Mouse (Mus musculus): ENCODE measurements at regions not wholly inside any gene's neighbourhood (a gene's known extent, or its start where the extent isn't known, plus 50 kb on each side); places are given as distances from the start of the nearest gene placed in this dataset.

GRCm38 (mm10) chr11:44185218-44185890 lies 214.5 kb upstream of the Il12b start:
- no peak for DNase-seq (ENCODE audit: extremely low read depth)
- Histone ChIP-seq H3K9me3 (replicated peaks; ENCODE audit: low read length) (peaks cover 2% of the 10 kb centered on the region), H3K4me2 (ENCODE audit: insufficient read depth, low read depth, poor library complexity, severe bottlenecking) (no peak overlapping the region), H3K9ac (ENCODE audit: insufficient read depth, low read depth) (no peak overlapping the region), H3K36me3 (replicated peaks in 1 of 2; ENCODE audit: control insufficient read depth in 1 of 2, insufficient read depth in 1 of 2, low read length in 1 of 2) (no peaks in the 10 kb centered on the region), H3K4me3 (replicated peaks in 1 of 3; ENCODE audit: low read depth in 2 of 3, low read length in 2 of 3, poor library complexity in 1 of 3) (no peak overlapping the region), H3K27ac (ENCODE audit: insufficient read depth, low read depth) (no peak overlapping the region), H3K27me3 (replicated peaks) (no peaks in the 10 kb centered on the region), H3K4me1 (ENCODE audit: control insufficient read depth in 1 of 2, insufficient read depth in 2 of 2) (peaks cover 0 to 10% of the 10 kb centered on the region in 2 experiments; a peak in 1 of 4 replicates), H3K79me2 (replicated peaks; ENCODE audit: control insufficient read depth, extremely low read depth, insufficient read depth, poor library complexity, severe bottlenecking) (no peaks in the 10 kb centered on the region)
- in situ Hi-C loops (cut with MboI; ENCODE audit: low pct_ligation_motif_present, low pct_unique_long_range_greater_than_20kb, low sequenced_read_pairs): no loop called here
- no peak for TF ChIP-seq RAD21 (IDR thresholded peaks at IDR 0.05; ENCODE audit: low read depth, low read length)
- dilution Hi-C loops (cut with MboI; ENCODE audit: extremely low pct_ligation_motif_present, extremely low pct_unique_long_range_greater_than_20kb, low sequenced_read_pairs): no loop called here

GRCm38 (mm10) chr11:44188202-44188601 lies 211.7 kb upstream of the Il12b start:
- H3K9me3 ChIP-seq (replicated peaks; ENCODE audit: low read length): peaks cover 2% of the 10 kb centered on the region
- no peaks in the 10 kb centered on the region for H3K27me3 ChIP-seq (replicated peaks)
- DNase-seq (ENCODE audit: extremely low read depth): no peak
- TF ChIP-seq TCF12 (IDR thresholded peaks at IDR 0.05; ENCODE audit: low read depth, low read length): no peak
- TF ChIP-seq ELF1 (IDR thresholded peaks at IDR 0.05; ENCODE audit: low read depth, low read length): no peak
- TF ChIP-seq MAZ (IDR thresholded peaks at IDR 0.05; ENCODE audit: low read depth, low read length): no peak
- TF ChIP-seq GABPA (IDR thresholded peaks at IDR 0.05; ENCODE audit: insufficient replicate concordance, low read depth, low read length): no peak
- dilution Hi-C loops (cut with MboI; ENCODE audit: extremely low pct_ligation_motif_present, extremely low pct_unique_long_range_greater_than_20kb, low sequenced_read_pairs): no loop called here
- no peaks in the 10 kb centered on the region for H3K79me2 ChIP-seq (replicated peaks; ENCODE audit: control insufficient read depth, extremely low read depth, insufficient read depth, poor library complexity, severe bottlenecking)
- no peak overlapping the region for H3K27ac ChIP-seq (ENCODE audit: insufficient read depth, low read depth)
- in situ Hi-C loops (cut with MboI; ENCODE audit: low pct_ligation_motif_present, low pct_unique_long_range_greater_than_20kb, low sequenced_read_pairs): no loop called here
- no peak overlapping the region for H3K4me3 ChIP-seq (replicated peaks in 1 of 3; ENCODE audit: low read depth in 2 of 3, low read length in 2 of 3, poor library complexity in 1 of 3)
- no peaks in the 10 kb centered on the region for H3K36me3 ChIP-seq (replicated peaks in 1 of 2; ENCODE audit: control insufficient read depth in 1 of 2, insufficient read depth in 1 of 2, low read length in 1 of 2)
- H3K4me2 ChIP-seq (ENCODE audit: insufficient read depth, low read depth, poor library complexity, severe bottlenecking): no peak overlapping the region
- peaks cover 0 to 10% of the 10 kb centered on the region in 2 experiments; a peak in 1 of 4 replicates for H3K4me1 ChIP-seq (ENCODE audit: control insufficient read depth in 1 of 2, insufficient read depth in 2 of 2)
- no peak overlapping the region for H3K9ac ChIP-seq (ENCODE audit: insufficient read depth, low read depth)

- H3K4me1 ChIP-seq (ENCODE audit: control insufficient read depth in 1 of 2, insufficient read depth in 2 of 2): no peaks in the 10 kb centered on the region
- no peak for DNase-seq (ENCODE audit: extremely low read depth)
- no peak for TF ChIP-seq ZKSCAN1 (IDR thresholded peaks at IDR 0.05; ENCODE audit: borderline replicate concordance, low read depth, low read length)
- no peak for TF ChIP-seq JUN (IDR thresholded peaks at IDR 0.05; ENCODE audit: insufficient read depth, low read depth, low read length)
- TF ChIP-seq POLR2A (IDR thresholded peaks at IDR 0.05; ENCODE audit: low read depth, low read length): no peak
- TF ChIP-seq PAX5 (IDR thresholded peaks at IDR 0.05; ENCODE audit: low read length): no peak
- no peak for TF ChIP-seq HCFC1 (IDR thresholded peaks at IDR 0.05; ENCODE audit: low read depth, low read length)
- TF ChIP-seq CHD2 (IDR thresholded peaks at IDR 0.05; ENCODE audit: low read length): no peak
- TF ChIP-seq CHD1 (IDR thresholded peaks at IDR 0.05; ENCODE audit: low read depth, low read length): no peak
- no peak for TF ChIP-seq JUND (conservative IDR thresholded peaks at IDR 0.05; ENCODE audit: low read depth, low read length)
- no peak for TF ChIP-seq ZNF384 (IDR thresholded peaks at IDR 0.05; ENCODE audit: low read depth, low read length)
- TF ChIP-seq NRF1 (IDR thresholded peaks at IDR 0.05; ENCODE audit: low read depth, low read length): no peak
- TF ChIP-seq IRF4 (IDR thresholded peaks at IDR 0.05; ENCODE audit: low read depth, low read length): no peak
- TF ChIP-seq GABPA (IDR thresholded peaks at IDR 0.05; ENCODE audit: insufficient replicate concordance, low read depth, low read length): no peak
- no peak for TF ChIP-seq ETS1 (conservative IDR thresholded peaks at IDR 0.05; ENCODE audit: low read depth, low read length)
- no peak for TF ChIP-seq ELF1 (IDR thresholded peaks at IDR 0.05; ENCODE audit: low read depth, low read length)
- no peak for TF ChIP-seq E2F4 (IDR thresholded peaks at IDR 0.05; ENCODE audit: insufficient replicate concordance, low read depth, low read length)
- TF ChIP-seq MAFK (IDR thresholded peaks at IDR 0.05; ENCODE audit: insufficient replicate concordance, low read length): no peak
- no peak for TF ChIP-seq UBTF (IDR thresholded peaks at IDR 0.05; ENCODE audit: low read depth, low read length)
- no peak for TF ChIP-seq ZC3H11A (IDR thresholded peaks at IDR 0.05; ENCODE audit: low read depth, low read length)
- TF ChIP-seq ZMIZ1 (IDR thresholded peaks at IDR 0.05; ENCODE audit: low read depth, low read length): no peak
- no peaks in the 10 kb centered on the region for H3K9me3 ChIP-seq (replicated peaks; ENCODE audit: low read length)
- no peaks in the 10 kb centered on the region for H3K27me3 ChIP-seq (replicated peaks)
- no peaks in the 10 kb centered on the region for H3K79me2 ChIP-seq (replicated peaks; ENCODE audit: control insufficient read depth, extremely low read depth, insufficient read depth, poor library complexity, severe bottlenecking)
- in situ Hi-C loops (cut with MboI; ENCODE audit: low pct_ligation_motif_present, low pct_unique_long_range_greater_than_20kb, low sequenced_read_pairs): no loop called here
- H3K27ac ChIP-seq (ENCODE audit: insufficient read depth, low read depth): no peak overlapping the region
- dilution Hi-C loops (cut with MboI; ENCODE audit: extremely low pct_ligation_motif_present, extremely low pct_unique_long_range_greater_than_20kb, low sequenced_read_pairs): no loop called here
- no peak overlapping the region for H3K4me2 ChIP-seq (ENCODE audit: insufficient read depth, low read depth, poor library complexity, severe bottlenecking)
- H3K4me3 ChIP-seq (replicated peaks in 1 of 3; ENCODE audit: low read depth in 2 of 3, low read length in 2 of 3, poor library complexity in 1 of 3): no peak overlapping the region
- no peak overlapping the region for H3K9ac ChIP-seq (ENCODE audit: insufficient read depth, low read depth)
- no peaks in the 10 kb centered on the region for H3K36me3 ChIP-seq (replicated peaks in 1 of 2; ENCODE audit: control insufficient read depth in 1 of 2, insufficient read depth in 1 of 2, low read length in 1 of 2)
These were observed 206.1 kb upstream of the Il12b start for GRCm38 (mm10) chr11:44193806-44194205.

Measured in CH12.LX (cell line).